Mouse (Mus musculus) heart, postnatal 4 days (tissue): ENCODE data around the gene Fscn2. TPM values are rescaled to one million over a fixed set of nuclear protein-coding genes. Genes with fewer than 3 reads are reported as not detected.
"Not testable (repeated sequence)": the region's sequence is repeated elsewhere in the genome, so short reads cannot be mapped to it uniquely, and the experiment has no call there.

Source experiments
- DNase-seq: peaks from one replicate; pipeline ENCODE4 v3.0.0; 2021
- microRNA-seq, 2 experiments: library from miRNA; unstranded; fragments of <30 nt; microRNA quantifications; one replicate each; pipeline ENCODE4 v1.2.0; 2021 to 2022
- total RNA-seq, 2 experiments: library from RNA; stranded (reverse); gene quantifications; 2 replicates each; pipeline ENCODE4 v1.2.3; 2021

Gene Fscn2
- total RNA-seq, 2 experiments from 2014 or later = 0.34 TPM; not detected in 1

DNA sequence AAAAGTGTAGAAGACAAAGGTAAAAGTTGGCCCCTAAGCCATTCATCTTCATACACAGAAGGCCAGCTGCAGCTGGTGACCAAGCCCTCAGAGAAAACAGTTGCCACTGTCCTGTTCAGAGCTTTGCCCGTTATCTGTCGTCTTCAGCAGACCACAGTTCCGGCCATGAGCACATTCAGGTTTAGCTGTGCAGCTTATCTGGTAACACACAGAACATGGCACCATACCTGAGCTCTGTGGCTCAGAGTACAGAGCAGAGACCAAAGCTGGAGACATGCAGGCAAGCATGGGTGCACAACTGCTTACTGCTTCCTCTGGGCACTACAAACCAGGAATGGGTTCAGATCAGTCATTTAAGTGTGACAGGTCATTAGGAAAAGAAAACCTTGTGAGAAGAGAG, 44.5 kb downstream of the Fscn2 start:
- no peak for DNase-seq

DNA sequence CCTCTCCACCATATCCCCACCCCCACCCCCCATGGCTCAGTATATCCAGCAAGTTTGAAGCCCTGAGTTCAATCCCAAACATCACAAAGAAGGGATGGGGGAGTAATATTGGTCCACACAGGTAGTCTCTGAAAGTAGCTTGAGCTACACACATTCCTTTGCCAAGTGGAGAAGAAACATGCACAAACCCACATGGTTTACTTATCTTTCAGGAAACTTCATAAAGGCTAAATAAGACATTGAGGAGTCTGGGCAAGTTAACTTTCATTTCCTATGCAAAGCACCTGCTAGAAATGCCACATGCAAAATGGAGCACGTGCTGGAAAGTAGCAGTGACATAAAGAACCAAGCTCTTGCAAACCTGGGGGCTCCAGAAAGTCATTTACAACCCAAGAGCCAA, 45.1 kb downstream of the Fscn2 start:
- no peak for DNase-seq

DNA sequence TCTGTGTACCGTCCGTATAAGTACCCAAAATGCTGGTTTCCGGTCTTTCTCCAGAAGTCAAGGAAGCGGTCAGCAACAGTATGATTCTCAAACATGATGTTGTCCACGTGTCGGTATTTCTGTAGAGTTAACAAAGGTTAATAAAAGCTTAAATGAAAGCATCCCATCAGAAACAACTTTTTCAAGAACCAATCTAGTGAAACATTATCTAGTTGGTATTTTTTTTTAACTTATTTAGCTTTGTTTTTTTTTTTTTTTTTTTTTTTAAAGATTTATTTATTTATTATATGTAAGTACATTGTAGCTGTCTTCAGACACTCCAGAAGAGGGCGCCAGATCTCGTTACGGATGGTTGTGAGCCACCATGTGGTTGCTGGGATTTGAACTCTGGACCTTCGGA, 52.3 kb downstream of the Fscn2 start:
- not testable (repeated sequence) for DNase-seq

Small RNA genes within 50 kb of the gene (microRNA-seq; reads per million reads assigned to microRNA genes)
- gene Gm23419 (0 reads per million in 2 experiments), gene Mir6935 (0 to 1.0 reads per million in 2 experiments)

Other genes with a start within 250 kb of the Fscn2 start
- gene Slc38a10, start 210.2 kb upstream of the Fscn2 start, total RNA-seq = 100 to 1,000 TPM; 115 to 116 TPM
- gene Bahcc1, start 128.6 kb upstream of the Fscn2 start, total RNA-seq = 10 to 100 TPM; 14.1 to 16.5 TPM
- gene Actg1, start 13.0 kb upstream of the Fscn2 start, total RNA-seq = 1,000 to 10,000 TPM in 1 of 2 experiments, 100 to 1,000 TPM in 1; 930 to 1,002 TPM
- gene Faap100, start 17.2 kb downstream of the Fscn2 start, total RNA-seq = 10 to 100 TPM; 31.4 to 34.4 TPM
- 10 to 100 TPM; 63.3 to 63.8 TPM for gene Nploc4, start 76.2 kb downstream of the Fscn2 start, total RNA-seq
- gene Tspan10, start 81.1 kb downstream of the Fscn2 start, total RNA-seq = 1 to 10 TPM; 3.0 to 4.0 TPM
- under 1 TPM; 0.18 to 0.55 TPM for gene Pde6g, start 92.0 kb downstream of the Fscn2 start, total RNA-seq
- gene Oxld1, start 96.5 kb downstream of the Fscn2 start, total RNA-seq = 10 to 100 TPM; 25.1 to 26.1 TPM
- gene Ccdc137, start 96.6 kb downstream of the Fscn2 start, total RNA-seq = 10 to 100 TPM in 1 of 2 experiments, 1 to 10 TPM in 1; 8.7 to 10.3 TPM
- gene Arl16, start 106.1 kb downstream of the Fscn2 start, total RNA-seq = 10 to 100 TPM; 13.7 to 17.0 TPM
- 100 to 1,000 TPM; 229 to 250 TPM for gene Mrpl12, start 123.1 kb downstream of the Fscn2 start, total RNA-seq
- 10 to 100 TPM; 43.7 to 45.7 TPM for gene Slc25a10, start 130.3 kb downstream of the Fscn2 start, total RNA-seq
- gene Gcgr, start 169.2 kb downstream of the Fscn2 start, total RNA-seq = 1 to 10 TPM; 1.7 to 1.8 TPM
- gene Mcrip1, start 188.2 kb downstream of the Fscn2 start, total RNA-seq = 10 to 100 TPM; 76.5 to 82.6 TPM
- under 1 TPM in 1 of 2 experiments, not detected in 1; 0.83 TPM for gene Ppp1r27, start 189.6 kb downstream of the Fscn2 start, total RNA-seq
- 100 to 1,000 TPM; 353 to 365 TPM for gene P4hb, start 211.7 kb downstream of the Fscn2 start, total RNA-seq
- gene Arhgdia, start 220.1 kb downstream of the Fscn2 start, total RNA-seq = 100 to 1,000 TPM; 296 to 308 TPM
- gene Alyref, start 236.8 kb downstream of the Fscn2 start, total RNA-seq = 100 to 1,000 TPM; 134 TPM
- 100 to 1,000 TPM; 117 to 118 TPM for gene Anapc11, start 236.9 kb downstream of the Fscn2 start, total RNA-seq
- gene Npb, start 246.9 kb downstream of the Fscn2 start, total RNA-seq = 1 to 10 TPM; 2.4 to 2.5 TPM